Mouse (Mus musculus) E14TG2a.4 (cell line): ENCODE data around the gene Ube2d3.

Source experiments
- CTCF ChIP-seq: conservative IDR thresholded peaks from 2 replicates; pipeline ENCODE4 v1.5.1; 2014; ENCODE audit warnings: low read length
- NANOG ChIP-seq: IDR thresholded peaks from 2 replicates; pipeline ENCODE4 v1.6.1; 2014; ENCODE audit warnings: borderline replicate concordance, low read length, mixed read lengths
- POU5F1 ChIP-seq: IDR thresholded peaks from 2 replicates; pipeline ENCODE4 v1.6.1; 2014; ENCODE audit warnings: low read length, borderline replicate concordance

DNA sequence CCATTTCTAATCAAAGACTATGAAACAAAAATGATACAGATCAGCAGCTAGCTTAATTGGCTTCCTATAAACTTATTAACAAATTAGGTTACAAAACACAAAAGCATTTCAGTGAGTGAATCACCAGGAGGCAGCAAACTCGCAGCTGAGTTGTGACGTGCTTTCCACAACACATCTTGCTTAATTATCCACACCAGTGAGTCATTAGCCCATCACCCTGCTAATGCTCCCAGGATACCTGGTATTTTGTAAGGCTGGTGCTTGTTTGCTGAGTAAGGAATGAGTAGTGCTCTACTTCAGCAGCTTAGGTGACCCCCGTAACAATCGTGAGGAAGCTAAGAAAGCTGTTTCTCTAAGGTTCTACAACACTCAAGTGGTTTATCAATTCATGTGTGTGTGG, 33.4 kb upstream of the Ube2d3 start:
- TF ChIP-seq CTCF: no peak
- TF ChIP-seq POU5F1: no peak
- TF ChIP-seq NANOG: no peak
